Mouse (Mus musculus): ENCODE data around the gene Pacsin2. TPM values are rescaled to one million over a fixed set of nuclear protein-coding genes. Genes with fewer than 3 reads are reported as not detected.
"Not testable (repeated sequence)": the region's sequence is repeated elsewhere in the genome, so short reads cannot be mapped to it uniquely, and the experiment has no call there.

The Pacsin2 gene
- 78.3 and 82.8 TPM in 2 replicates for polyA plus RNA-seq (2011; ENCODE audit: insufficient read depth, insufficient read length, low read depth, missing spikeins)

DNA sequence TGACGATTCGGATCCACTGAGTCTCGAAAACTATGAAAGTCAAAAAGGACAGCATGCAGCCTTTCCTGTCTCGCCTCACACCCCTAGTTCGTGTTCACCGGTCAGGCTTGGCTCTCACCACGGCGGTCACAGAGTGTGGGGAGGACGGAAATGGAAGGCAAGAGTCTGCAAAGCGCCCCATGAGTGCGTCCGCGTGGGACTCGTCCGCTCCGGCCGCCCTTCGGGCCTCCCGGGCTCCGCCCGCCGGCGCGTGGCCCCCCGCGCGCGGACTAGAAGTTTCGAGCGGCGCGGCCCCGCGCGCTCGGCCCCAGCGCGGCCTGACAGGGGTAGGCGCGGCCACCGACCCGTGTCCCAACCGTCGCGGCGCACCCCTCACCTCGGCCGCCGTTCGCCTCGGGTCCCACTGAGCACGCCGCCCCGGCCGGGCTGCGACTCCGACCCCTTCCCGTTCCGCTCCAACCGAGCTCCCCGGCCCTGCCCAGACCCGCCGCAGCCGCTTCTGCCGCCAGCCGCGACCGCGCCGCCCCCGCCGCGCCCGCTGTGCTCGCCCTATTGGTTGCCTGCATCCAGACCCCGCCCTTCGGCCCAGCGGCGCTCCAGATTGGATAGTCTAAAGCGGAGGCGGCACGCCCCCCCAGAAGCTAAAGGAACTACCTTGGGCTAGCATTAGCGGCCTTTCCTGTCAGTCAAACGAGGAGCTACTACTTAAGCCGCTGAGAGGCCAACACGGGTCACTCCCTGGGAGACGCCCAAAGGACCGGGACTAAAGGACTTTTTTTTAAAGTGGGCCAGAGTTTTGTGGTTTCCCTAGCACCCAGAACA lies at the start of gene Pacsin2:
Gene Pacsin2 (minus strand): TSS at position 524 of the 822 bp plus-strand sequence.
- H3K27ac ChIP-seq (ENCODE audit: insufficient read depth, low read length) = no peak within 1 kb of the TSS
- no peaks in the 10 kb centered on the region for H3K9me3 ChIP-seq (replicated peaks; ENCODE audit: control insufficient read depth, insufficient read depth, low read length, poor library complexity, severe bottlenecking)
- H3K4me1 ChIP-seq (ENCODE audit: control insufficient read depth, insufficient read depth, low read length) = no peaks in the 10 kb centered on the region
- peak within 1 kb of the TSS; percentile 72 for H3K4me3 ChIP-seq (ENCODE audit: low read depth, low read length)
- TF ChIP-seq POLR2A (IDR thresholded peaks at IDR 0.05; ENCODE audit: insufficient read depth, low read length) (no peak), CTCF (IDR thresholded peaks at IDR 0.05; ENCODE audit: low read depth, low read length) (no peak), EP300 (IDR thresholded peaks at IDR 0.05; ENCODE audit: insufficient read depth, low read depth, low read length) (no peak)
- peak within 1 kb of the TSS; percentile 87 for H3K9ac ChIP-seq (ENCODE audit: low read depth, poor library complexity, severe bottlenecking)
- H3K36me3 ChIP-seq (ENCODE audit: control insufficient read depth, insufficient read depth, low read length, poor library complexity, severe bottlenecking) = no peaks in the 10 kb centered on the region
- H3K27me3 ChIP-seq (ENCODE audit: control insufficient read depth, insufficient read depth, low read length, poor library complexity, severe bottlenecking) = no peaks in the 10 kb centered on the region

DNA sequence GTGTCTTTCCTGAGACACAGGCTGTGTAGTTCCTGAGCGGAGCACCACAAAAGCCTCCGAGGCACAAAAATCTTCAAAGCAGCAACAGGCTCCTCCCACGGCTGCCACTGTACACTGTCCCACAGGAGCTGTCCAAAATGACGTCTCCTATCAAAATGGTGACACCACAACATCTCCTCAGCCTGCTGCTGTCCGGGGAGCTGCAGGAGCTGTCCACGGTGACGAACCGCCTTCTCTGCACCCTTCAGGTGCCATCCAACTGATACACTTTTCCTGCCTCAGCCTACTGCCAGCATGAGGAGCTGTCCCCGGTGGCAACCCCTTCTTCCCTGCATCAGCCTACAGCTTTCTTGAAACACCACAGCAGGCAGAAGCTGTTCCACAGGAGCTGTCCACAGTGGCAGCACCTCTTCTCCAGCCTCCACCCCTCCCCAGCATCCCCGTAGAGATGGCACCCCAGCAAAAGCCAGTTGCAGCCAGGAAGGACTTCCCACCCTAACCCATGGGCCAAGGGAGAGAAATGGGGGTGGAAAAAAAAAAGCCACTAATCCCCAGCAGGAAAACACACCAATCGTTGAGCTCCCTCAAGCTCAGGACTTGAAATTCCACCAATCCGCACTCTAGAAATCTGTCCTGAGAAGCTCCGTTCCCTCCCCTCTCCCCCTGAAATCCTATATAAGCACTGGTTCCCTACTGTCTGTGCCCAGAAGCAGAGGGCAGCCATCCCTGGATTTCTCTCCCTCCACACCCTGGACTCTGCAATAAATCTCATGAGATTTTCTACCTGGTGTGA lies 48.3 kb upstream of the Pacsin2 start:
- no peak overlapping the region for H3K9ac ChIP-seq (ENCODE audit: low read depth, poor library complexity, severe bottlenecking)
- no peaks in the 10 kb centered on the region for H3K36me3 ChIP-seq (ENCODE audit: control insufficient read depth, insufficient read depth, low read length, poor library complexity, severe bottlenecking)
- H3K27ac ChIP-seq (ENCODE audit: insufficient read depth, low read length) = no peak overlapping the region
- no peaks in the 10 kb centered on the region for H3K9me3 ChIP-seq (replicated peaks; ENCODE audit: control insufficient read depth, insufficient read depth, low read length, poor library complexity, severe bottlenecking)
- no peaks in the 10 kb centered on the region for H3K4me1 ChIP-seq (ENCODE audit: control insufficient read depth, insufficient read depth, low read length)
- no peak overlapping the region for H3K4me3 ChIP-seq (ENCODE audit: low read depth, low read length)
- TF ChIP-seq EP300 (IDR thresholded peaks at IDR 0.05; ENCODE audit: insufficient read depth, low read depth, low read length) (no peak), CTCF (IDR thresholded peaks at IDR 0.05; ENCODE audit: low read depth, low read length) (no peak), POLR2A (IDR thresholded peaks at IDR 0.05; ENCODE audit: insufficient read depth, low read length) (no peak)
- no peaks in the 10 kb centered on the region for H3K27me3 ChIP-seq (ENCODE audit: control insufficient read depth, insufficient read depth, low read length, poor library complexity, severe bottlenecking)

DNA sequence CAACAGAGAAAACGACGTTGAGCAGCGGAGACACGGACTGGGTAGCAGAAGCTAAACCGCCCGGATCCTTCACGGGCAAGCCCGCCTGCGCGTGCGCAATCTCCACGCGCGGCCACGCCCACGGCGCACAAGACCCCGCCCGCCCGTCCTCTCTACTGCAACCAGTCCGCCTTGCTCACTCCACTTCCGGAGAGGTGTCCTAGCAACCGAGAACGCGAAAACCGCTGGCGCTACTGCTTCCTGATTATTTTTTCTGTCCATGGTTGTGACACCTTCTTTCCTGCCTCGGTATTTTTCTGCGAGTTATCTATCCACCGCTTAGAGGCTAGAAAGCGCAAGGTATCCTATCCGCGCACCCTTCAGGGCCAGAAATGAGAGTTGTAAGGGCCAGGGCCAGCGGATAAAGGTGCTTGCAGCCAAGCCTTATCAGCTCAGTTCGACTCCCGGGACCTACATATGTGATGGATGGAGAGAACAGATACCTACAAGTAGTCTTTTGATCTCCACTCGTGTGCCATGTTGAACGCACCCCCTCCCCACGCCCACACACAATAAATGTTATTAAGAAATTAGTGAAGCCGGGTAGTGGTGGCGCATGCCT lies 46.5 kb upstream of the Pacsin2 start, which contains the start of gene Ttll1:
Gene Ttll1 (minus strand): TSS at position 89 of the 601 bp plus-strand sequence.
- TF ChIP-seq CTCF (IDR thresholded peaks at IDR 0.05; ENCODE audit: low read depth, low read length) (no peak), POLR2A (IDR thresholded peaks at IDR 0.05; ENCODE audit: insufficient read depth, low read length) (peak; percentile 83)
- no peak within 1 kb of the TSS for H3K27ac ChIP-seq (ENCODE audit: insufficient read depth, low read length)

DNA sequence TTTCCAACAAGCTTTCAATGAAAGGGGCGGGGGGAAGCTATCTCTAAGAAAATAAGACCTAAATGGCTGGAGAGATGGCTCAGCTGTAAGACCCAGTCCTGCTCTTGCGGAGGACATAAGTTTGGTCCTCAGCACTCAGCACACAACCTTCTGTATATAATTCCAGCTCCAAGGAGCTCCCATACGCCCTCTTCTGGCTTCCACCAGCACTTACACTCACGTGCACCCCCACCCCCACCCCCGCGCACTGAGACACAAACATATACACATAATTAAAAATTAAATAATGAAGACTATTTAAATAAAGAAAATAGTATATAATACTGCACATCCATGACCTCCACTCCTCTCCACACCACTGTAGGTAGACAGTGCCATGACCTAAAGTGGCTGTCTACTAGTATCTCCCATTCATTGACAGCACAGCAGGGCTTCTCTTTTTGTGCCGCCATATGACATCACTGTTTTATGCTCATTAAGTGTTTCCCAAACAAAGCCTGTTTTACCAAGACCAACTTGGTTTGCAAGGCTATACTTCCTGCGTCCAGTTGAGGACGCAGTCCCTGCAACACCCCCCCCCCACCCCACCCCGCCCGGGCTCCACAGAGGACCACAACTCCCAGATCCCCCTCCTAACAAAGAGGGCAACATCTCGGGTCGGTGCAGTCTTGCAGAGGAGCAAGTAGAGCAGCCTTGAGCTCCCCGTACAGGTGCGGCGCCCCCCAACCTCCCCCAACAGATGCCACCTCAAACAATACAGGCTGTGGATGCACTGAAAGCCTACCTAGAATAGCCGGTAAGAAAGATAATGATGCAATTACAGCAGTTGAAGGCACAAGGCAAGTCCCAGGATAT lies 45.8 kb upstream of the Pacsin2 start:
- Histone ChIP-seq H3K27me3 (ENCODE audit: control insufficient read depth, insufficient read depth, low read length, poor library complexity, severe bottlenecking) (no peaks in the 10 kb centered on the region), H3K36me3 (ENCODE audit: control insufficient read depth, insufficient read depth, low read length, poor library complexity, severe bottlenecking) (no peaks in the 10 kb centered on the region), H3K27ac (ENCODE audit: insufficient read depth, low read length) (no peak overlapping the region), H3K4me1 (ENCODE audit: control insufficient read depth, insufficient read depth, low read length) (no peaks in the 10 kb centered on the region), H3K4me3 (ENCODE audit: low read depth, low read length) (peak overlapping the region; percentile 94), H3K9ac (ENCODE audit: low read depth, poor library complexity, severe bottlenecking) (peak overlapping the region; percentile 64), H3K9me3 (replicated peaks; ENCODE audit: control insufficient read depth, insufficient read depth, low read length, poor library complexity, severe bottlenecking) (no peaks in the 10 kb centered on the region)
- TF ChIP-seq CTCF (IDR thresholded peaks at IDR 0.05; ENCODE audit: low read depth, low read length) (peak; percentile 25), POLR2A (IDR thresholded peaks at IDR 0.05; ENCODE audit: insufficient read depth, low read length) (no peak)

More for the DNA sequence above, 46.5 kb upstream of the Pacsin2 start, which contains the start of gene Ttll1:
- Histone ChIP-seq H3K27me3 (ENCODE audit: control insufficient read depth, insufficient read depth, low read length, poor library complexity, severe bottlenecking) (no peaks in the 10 kb centered on the region), H3K9ac (ENCODE audit: low read depth, poor library complexity, severe bottlenecking) (peak within 1 kb of the TSS; percentile 64), H3K4me1 (ENCODE audit: control insufficient read depth, insufficient read depth, low read length) (no peaks in the 10 kb centered on the region), H3K9me3 (replicated peaks; ENCODE audit: control insufficient read depth, insufficient read depth, low read length, poor library complexity, severe bottlenecking) (no peaks in the 10 kb centered on the region), H3K4me3 (ENCODE audit: low read depth, low read length) (peak within 1 kb of the TSS; percentile 94), H3K36me3 (ENCODE audit: control insufficient read depth, insufficient read depth, low read length, poor library complexity, severe bottlenecking) (no peaks in the 10 kb centered on the region)

DNA sequence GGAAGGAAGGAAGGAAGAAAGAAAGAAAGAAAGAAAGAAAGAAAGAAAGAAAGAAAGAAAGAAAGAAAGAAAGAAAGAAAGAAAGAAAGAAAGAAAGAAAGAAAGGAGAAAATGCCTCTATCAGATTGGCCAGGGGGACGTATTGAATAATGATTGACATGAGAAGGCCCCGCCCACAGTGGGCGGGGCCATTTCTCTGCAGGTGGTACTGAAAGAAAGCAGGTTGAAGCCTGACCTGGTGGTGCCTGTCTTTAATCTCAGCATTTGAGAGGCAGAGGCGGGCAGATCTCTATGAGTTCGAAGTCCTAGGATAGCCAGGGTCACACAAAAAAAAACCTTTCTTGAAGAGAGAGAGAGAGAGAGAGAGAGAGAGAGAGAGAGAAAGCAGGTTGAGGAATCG lies 37.1 kb upstream of the Pacsin2 start:
- not testable (repeated sequence) for H3K4me1 ChIP-seq (ENCODE audit: control insufficient read depth, insufficient read depth, low read length); H3K27me3 ChIP-seq (ENCODE audit: control insufficient read depth, insufficient read depth, low read length, poor library complexity, severe bottlenecking); H3K36me3 ChIP-seq (ENCODE audit: control insufficient read depth, insufficient read depth, low read length, poor library complexity, severe bottlenecking); H3K27ac ChIP-seq (ENCODE audit: insufficient read depth, low read length); H3K4me3 ChIP-seq (ENCODE audit: low read depth, low read length); H3K9me3 ChIP-seq (replicated peaks; ENCODE audit: control insufficient read depth, insufficient read depth, low read length, poor library complexity, severe bottlenecking); H3K9ac ChIP-seq (ENCODE audit: low read depth, poor library complexity, severe bottlenecking)
